Mouse (Mus musculus) MN1 (cell line): ENCODE measurements around the gene Bmpr1a.

Experiments used
- DNase-seq: peaks from one replicate; pipeline ENCODE4 v3.0.0-alpha.2; 2016; ENCODE audit warnings: low spot score

The Bmpr1a gene

DNA sequence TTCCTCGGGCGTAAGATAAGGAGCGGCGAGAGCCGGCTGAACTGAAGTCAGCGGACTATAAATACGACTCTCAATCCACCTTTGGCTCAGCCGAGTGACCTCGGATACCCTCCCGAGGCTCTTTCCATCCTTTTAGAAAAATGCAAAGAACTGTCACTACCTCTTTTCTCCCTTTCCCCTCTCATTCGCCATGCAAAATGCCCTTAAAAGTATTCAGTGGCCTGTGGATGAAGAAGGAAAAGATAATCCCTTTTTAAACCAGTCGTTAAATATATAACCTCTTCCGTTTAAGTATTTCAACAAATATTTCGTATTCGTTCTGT, at the start of gene Bmpr1a:
Bmpr1a (minus strand) TSS at position 17 of the 323 bp plus-strand sequence.
- DNase-seq, result no peak

- DNase-seq, result no peak
These were observed 49.1 kb upstream of the Bmpr1a start for GRCm38 (mm10) chr14:34552226-34552625.

- DNase-seq, result peak; percentile 93
These were observed 46.0 kb upstream of the Bmpr1a start for GRCm38 (mm10) chr14:34549004-34549671.

DNA sequence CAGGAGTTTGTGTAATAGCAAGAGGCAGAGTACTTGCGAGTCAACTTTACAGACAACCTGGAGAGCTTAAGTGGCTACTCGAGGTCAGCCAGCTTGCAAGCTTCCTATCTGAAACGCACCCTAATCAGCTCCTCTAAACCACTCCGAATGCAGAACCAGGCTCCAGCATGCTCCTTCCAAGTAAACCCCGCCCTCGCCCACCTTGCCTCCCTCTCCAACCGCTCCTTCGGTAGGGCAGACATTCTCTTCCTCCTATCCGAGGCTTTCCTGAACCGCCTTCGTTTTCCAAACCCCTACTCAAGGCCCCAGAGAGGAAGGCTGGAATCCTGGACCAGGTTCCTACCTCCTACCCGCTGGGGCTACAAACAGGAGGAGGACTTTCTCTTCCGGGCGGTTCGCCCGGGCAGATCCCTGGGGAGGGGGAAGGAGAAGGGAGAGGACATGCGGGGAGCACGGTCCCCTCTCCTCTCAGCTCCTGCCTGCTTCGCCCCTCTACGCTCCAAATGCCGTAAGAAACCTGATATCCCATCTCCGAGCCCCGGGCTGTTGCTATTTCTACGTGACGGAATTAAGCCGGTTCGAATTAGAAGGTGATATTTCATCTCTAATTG, 45.4 kb upstream of the Bmpr1a start:
- peak; percentile 71 for DNase-seq

GRCm38 (mm10) chr14:34544545-34544944, 41.4 kb upstream of the Bmpr1a start:
- no peak for DNase-seq

- DNase-seq, result no peak
These were observed 40.9 kb upstream of the Bmpr1a start for GRCm38 (mm10) chr14:34544001-34544400.

DNA sequence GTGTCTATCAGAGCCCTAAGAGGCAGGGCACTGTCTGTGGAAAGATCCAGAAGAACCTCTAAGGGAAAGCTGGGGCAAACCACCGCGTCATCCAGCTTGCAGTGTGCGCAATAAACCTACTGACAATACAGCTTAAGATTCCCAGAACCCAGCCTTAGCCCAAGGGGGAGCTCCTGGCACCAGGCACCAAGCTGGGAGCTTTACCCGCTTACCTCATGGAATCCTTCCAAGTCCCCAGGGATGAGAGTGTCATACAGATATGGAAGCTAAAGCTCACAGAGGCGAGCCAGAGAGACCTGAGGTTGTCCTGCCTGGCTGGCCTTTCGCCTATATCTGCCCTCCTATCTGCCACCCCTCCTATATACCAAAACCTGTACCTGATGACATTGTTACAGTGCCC, 40.5 kb upstream of the Bmpr1a start:
- peak; percentile 67 for DNase-seq

GRCm38 (mm10) chr14:34541896-34542295, 38.8 kb upstream of the Bmpr1a start:
- DNase-seq, result no peak

- DNase-seq, result no peak
These were observed 37.6 kb upstream of the Bmpr1a start for GRCm38 (mm10) chr14:34540685-34541162.

GRCm38 (mm10) chr14:34535883-34536282, 32.7 kb upstream of the Bmpr1a start:
- DNase-seq, result no peak

DNA sequence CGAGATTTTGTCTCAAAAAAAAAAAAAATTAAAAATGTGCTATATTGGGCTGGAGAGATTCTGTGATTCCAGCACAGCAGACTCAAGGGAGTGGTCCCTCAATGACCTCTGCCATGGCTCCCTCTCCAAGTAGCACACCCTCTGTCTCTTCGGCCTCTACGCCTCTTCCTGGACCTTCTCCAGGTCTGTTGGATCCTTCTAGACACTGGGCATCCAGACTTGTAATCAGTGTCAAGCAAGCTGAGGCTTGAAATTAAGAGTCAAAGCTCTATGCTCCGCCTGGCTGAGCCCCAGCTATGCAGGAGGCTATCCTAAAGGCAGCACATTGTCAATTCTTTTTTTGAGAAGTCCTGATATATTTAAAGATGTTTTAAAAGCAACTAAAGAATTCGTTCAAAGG, 30.4 kb upstream of the Bmpr1a start:
- no peak for DNase-seq

DNA sequence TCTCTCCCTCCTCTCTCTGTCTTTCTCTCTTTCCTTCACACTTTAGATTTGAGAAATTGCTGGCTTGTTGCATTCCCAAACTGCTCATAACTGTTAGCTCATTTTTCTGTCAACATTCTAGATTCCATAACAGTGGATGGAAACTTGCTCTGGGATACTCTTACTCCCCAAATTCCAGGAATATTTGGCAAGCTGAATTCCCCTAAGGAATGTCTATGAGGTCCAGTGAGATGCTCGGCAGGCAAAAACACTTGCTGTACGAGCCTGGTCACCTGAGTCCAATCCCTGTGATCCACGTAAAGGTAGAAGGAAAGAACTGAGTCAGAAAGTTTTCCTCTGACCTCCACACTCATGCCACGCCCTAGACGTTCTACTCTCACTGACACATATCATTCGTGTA, 29.4 kb upstream of the Bmpr1a start:
- DNase-seq, result no peak

- DNase-seq, result no peak
These were observed 25.7 kb upstream of the Bmpr1a start for GRCm38 (mm10) chr14:34528804-34529203.

DNA sequence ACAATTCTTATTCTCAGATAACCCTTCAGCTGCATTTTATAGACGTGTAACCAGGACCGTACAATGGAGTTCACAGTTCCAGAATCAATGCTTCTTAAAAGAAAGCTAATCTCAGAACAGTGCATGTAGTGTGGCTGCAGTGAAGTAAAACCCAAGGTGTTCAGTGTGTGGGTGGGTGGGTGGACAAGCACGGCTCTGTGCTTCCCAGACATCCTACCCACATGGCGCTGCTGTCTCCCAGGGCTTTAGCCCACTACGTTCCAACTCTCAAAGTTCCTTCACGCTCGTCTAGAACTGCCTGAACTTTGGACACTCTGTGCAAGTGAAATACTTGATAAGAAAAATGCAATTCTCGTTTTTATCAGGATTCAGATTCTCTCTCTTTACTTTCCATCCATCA, 19.6 kb upstream of the Bmpr1a start, which contains the start of gene 9230112D13Rik:
9230112D13Rik (minus strand) TSS at position 101 of the 400 bp plus-strand sequence.
- DNase-seq, result no peak

GRCm38 (mm10) chr14:34517959-34518544, 14.9 kb upstream of the Bmpr1a start:
- DNase-seq, result no peak

DNA sequence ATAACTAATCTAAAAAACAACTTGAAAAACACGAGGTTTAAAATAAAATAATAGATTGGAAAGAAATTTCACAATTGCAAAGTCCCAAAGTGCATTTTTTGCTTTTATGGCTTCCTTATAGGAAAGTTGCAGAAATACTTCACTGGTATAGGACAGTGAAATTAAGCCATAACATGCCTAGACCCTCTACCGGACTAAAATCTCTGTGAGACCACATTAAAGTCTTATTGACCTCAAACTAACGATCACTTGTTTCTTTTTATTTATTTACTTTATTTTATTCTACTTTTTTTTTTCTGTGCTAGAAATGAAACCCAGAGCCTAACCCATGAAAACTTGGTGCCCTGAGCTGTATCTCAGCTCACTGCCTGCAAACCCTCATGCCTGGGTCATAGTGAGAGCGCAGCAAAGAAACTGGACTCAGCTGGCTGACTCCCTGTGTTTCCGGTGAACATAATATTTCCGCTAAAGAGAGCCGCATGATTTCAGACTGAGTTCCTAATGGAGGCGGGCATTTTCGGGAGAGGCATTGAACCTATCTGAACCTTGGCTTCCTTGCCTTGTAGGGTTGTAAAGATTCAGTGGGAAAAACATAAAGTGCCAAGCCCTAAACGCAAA, 13.9 kb upstream of the Bmpr1a start:
- no peak for DNase-seq

DNA sequence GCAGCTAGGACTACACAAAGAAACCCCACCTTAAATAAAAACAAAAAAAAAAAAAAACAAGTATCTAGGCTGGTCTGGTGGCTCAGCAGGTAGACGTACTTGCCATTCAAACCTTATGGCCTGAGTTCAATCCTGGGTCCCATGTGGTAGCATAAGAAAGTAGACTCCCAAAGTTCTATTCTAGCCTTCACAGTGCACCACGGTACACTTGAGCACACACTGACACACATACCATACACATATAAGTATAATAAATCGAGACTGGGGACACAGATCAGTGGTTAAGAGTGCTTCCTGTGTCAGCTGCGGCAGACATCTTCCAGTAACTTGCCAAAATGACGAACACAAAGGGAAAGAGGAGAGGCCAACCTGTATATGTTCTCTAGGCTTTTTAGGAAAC, 12.7 kb upstream of the Bmpr1a start:
- no peak for DNase-seq

GRCm38 (mm10) chr14:34514120-34514519, 11.0 kb upstream of the Bmpr1a start:
- peak; percentile 34 for DNase-seq

DNA sequence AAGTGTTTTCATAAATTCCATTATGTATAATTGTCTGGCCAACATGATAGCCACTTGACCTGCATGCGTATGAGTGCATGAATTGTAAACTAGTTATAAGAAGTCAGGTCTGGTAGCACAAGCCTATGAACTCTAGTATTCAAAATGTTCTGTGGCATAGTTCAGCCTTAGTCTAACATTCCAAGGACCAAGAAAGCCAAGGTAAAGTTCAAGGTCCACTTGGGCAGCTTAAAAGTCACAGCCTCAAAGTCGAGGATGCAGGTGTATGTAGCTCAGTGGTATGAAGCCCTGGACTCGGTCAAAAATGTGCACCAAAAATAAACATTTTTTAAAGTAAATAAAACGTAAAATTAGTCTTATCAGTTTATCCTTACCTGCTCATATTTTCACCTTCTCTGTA, 9.5 kb upstream of the Bmpr1a start:
- no peak for DNase-seq

DNA sequence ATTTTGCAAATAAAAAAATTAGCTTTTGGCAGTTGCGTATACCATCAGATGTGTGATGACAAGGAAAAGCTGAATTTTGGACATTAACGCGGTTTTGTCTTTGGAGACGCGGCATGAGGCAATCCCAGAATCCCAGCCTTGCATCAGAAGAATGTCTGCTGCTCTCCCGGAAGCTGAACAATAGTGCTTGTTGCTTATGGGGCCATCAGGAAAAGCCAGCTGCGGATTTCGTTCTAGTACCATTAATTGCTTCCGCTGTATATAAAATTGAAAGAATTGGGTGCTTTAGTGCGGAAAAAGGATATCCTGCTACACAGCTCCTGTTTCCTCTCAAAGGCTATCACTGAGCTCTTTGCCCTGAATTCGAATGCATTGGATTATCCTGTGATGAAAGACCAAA, 8.8 kb upstream of the Bmpr1a start:
- DNase-seq, result peak; percentile 63

DNA sequence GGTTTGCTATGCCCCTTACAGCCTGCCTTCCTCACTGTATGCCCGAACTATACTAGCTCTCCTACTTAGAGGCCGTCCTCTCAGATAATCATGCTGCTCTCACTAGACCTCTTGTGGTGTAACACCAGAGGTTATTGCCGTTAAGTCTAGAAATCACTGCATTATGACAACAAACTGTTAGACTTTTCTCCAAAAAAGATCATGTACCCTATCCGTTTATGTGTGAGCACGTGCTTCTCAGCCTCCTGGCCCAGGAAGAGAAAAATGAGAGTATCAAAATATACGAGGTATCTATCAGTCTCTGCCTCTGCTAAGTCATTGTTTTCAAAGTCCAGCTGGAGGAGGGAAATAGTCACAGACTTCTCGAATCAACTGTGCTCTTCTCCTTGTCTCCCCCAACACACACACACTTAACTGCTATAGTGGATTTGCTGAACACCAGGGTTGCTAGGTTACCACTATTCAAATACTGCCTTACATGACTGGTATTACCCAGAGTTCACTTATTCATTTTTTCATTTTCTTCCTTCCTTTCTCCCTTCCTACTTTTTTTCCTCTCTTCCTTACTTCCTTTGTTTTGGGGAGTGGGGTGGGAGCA, 5.8 kb upstream of the Bmpr1a start:
- DNase-seq, result peak; percentile 45

- peak; percentile 85 for DNase-seq
These were observed 5.2 kb upstream of the Bmpr1a start for GRCm38 (mm10) chr14:34508187-34508840.
